Mouse (Mus musculus): ENCODE results near the gene Atp6v0c. TPM values are rescaled to one million over a fixed set of nuclear protein-coding genes. Genes with fewer than 3 reads are reported as not detected.
"Not testable (repeated sequence)": the region's sequence is repeated elsewhere in the genome, so short reads cannot be mapped to it uniquely, and the experiment has no call there.

Gene Atp6v0c
- polyA plus RNA-seq, 1 experiment from 2014 or later = 1,028 TPM

DNA sequence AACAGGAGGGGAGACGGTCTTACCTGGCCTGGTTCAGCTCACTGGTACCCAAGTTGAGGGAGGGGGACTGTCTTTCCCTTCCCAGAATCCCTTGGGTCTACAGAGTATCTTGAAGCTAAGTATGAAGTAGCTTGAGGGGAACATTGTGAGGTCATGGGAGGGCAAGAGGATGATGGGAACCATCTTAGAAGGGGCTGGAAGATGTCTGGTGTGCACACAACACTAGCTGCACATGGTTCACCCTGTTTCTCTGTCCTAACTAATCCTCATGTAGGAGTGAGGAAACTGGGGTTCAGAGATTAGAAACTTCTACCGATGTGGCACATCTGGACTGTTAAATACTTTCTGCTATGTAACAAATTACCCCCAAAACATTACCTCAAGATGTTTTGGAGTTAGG lies 18.7 kb downstream of the Atp6v0c start, which contains the start of gene Pdpk1:
Pdpk1 (minus strand) TSS at position 101 of the 400 bp plus-strand sequence.
- H3K27ac ChIP-seq = no peak within 1 kb of the TSS
- WGBS = 78% methylated on average over 2 of the region's 2 CpGs
- peaks cover 8% of the 10 kb centered on the region for H3K36me3 ChIP-seq
- H3K27me3 ChIP-seq = no peaks in the 10 kb centered on the region
- peak within 1 kb of the TSS; percentile 55 for H3K9ac ChIP-seq
- H3K9me3 ChIP-seq = no peaks in the 10 kb centered on the region
- peak within 1 kb of the TSS; percentile 56 for H3K4me2 ChIP-seq
- no peak for ATAC-seq (ENCODE audit: low FRiP score)
- peaks cover 12% of the 10 kb centered on the region for H3K4me1 ChIP-seq (replicated peaks)
- peak within 1 kb of the TSS; percentile 33 for H3K4me3 ChIP-seq

DNA sequence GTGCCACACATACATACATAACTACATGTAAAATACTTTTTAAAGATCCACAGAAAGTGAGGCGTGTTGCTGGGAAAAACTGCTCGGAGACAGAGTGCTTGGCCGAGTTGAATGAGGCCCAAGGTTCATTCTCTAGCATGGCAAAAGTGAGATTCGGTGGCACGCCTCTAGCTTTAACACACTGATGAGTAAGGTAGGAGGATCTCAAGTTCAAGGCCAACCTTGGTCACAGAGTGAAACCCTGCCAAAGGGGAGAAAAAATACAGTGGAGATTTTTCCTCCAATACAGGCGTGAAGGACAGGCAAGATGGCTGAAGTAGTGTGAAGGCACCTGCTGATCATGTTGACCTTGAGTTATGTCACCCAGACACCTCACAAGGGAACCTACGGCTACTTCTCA lies 20.1 kb downstream of the Atp6v0c start:
- Histone ChIP-seq H3K4me1 (replicated peaks) (peaks cover 12% of the 10 kb centered on the region), H3K36me3 (0 out of 2 replicates have a peak, but pooled peaks cover 3% of the 10 kb centered on the region), H3K27me3 (no peaks in the 10 kb centered on the region), H3K9ac (no peak overlapping the region), H3K9me3 (no peaks in the 10 kb centered on the region), H3K4me3 (no peak overlapping the region), H3K4me2 (no peak overlapping the region), H3K27ac (no peak overlapping the region)
- 89% methylated on average over 7 of the region's 7 CpGs for WGBS
- ATAC-seq (ENCODE audit: low FRiP score) = no peak

DNA sequence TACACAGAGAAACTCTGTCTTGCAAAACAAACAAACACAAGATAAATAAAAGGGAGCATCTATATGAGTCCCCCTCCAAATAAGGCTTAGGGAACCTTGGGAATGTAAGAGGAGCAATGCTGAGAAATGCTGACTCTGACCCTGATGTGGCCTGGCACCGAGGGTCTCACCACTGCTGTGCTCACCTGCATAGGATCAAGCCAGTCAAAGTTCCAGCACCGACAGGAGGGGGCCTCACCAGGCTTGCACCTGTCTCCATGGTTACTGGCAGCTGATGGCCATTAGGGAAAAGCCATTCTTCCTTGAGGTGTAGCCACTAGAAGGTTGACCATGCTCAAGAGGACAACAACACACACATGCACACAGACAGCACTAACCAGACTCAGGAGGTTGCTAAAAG lies 26.6 kb downstream of the Atp6v0c start:
- WGBS = 38% methylated on average over 2 of the region's 2 CpGs
- Histone ChIP-seq H3K9me3 (no peaks in the 10 kb centered on the region), H3K27me3 (no peaks in the 10 kb centered on the region), H3K4me1 (replicated peaks) (peaks cover 37% of the 10 kb centered on the region), H3K36me3 (no peaks in the 10 kb centered on the region), H3K9ac (no peak overlapping the region; the same call in 1 of the 2 replicates), H3K4me2 (no peak overlapping the region), H3K27ac (no peak overlapping the region), H3K4me3 (peak overlapping the region; percentile 97; the same call in 1 of the 2 replicates)
- ATAC-seq (ENCODE audit: low FRiP score) = no peak

DNA sequence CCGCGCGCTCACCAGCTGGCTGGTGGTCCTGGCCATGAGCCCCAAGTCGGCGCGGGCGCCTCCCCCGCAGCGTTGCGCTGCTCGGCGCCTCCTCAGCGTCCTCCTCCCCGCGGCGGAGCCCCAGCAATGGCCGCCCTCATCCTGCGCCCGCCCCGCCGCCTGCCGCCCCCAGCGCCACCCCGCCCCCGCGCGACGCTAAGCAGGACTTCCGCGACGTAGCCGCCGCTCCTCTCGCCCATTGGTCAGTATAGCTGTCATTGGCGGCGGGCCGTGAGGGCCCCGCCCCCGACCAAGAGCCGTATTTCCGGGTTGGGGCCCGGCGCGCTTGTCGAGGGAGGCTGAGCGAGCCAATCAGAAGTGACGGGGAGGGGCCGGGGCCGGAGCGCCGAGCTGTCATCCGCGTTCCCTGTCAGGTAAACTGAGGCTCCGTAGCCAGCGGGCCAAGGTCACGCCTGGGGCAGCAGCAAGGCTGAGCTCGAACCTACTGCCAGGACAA lies 28.0 kb downstream of the Atp6v0c start:
- ATAC-seq (ENCODE audit: low FRiP score) = peak; percentile 98
- Histone ChIP-seq H3K27me3 (no peaks in the 10 kb centered on the region), H3K4me3 (peak overlapping the region; percentile 97), H3K4me2 (peak overlapping the region; percentile 81), H3K36me3 (no peaks in the 10 kb centered on the region), H3K27ac (peak overlapping the region; percentile 89), H3K4me1 (replicated peaks) (peaks cover 42% of the 10 kb centered on the region), H3K9me3 (no peaks in the 10 kb centered on the region), H3K9ac (peak overlapping the region; percentile 96)
- 0% methylated on average over 27 of the region's 57 CpGs for WGBS

DNA sequence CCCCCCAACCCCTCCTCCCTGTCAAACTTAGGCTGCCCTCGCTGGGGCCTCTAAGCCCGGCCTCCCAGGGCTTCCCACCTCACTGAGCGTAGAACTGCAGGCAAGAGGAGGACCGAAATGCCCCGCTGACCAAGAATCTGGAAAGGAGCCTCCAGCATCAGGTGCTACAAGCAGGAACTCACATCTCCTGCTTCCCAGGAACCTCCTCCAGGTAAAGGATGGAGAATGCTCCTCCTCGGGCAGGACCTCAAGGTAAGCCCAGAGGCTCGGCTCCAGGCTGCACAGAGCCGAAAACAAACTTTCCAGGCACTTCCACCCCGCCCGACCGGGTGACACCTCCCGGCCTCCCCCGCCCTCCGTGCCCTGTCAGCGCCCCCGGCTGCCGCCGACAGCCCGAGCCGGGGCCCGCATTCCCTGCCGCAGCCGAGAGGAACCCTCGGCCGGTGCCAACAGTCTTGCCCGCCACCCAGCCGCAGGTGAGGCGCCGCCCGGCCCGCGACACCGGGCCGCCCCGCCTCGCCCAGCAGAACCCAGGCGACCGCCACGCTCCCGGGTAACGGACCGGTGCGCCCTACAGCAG lies 28.6 kb downstream of the Atp6v0c start:
- ATAC-seq (ENCODE audit: low FRiP score) = peak; percentile 57
- Histone ChIP-seq H3K9me3 (no peaks in the 10 kb centered on the region), H3K9ac (peak overlapping the region; percentile 96), H3K36me3 (no peaks in the 10 kb centered on the region), H3K4me3 (peak overlapping the region; percentile 97), H3K4me2 (peak overlapping the region; percentile 81), H3K4me1 (replicated peaks) (peaks cover 42% of the 10 kb centered on the region), H3K27ac (peak overlapping the region; percentile 89), H3K27me3 (no peaks in the 10 kb centered on the region)
- 2% methylated on average over 30 of the region's 43 CpGs for WGBS

DNA sequence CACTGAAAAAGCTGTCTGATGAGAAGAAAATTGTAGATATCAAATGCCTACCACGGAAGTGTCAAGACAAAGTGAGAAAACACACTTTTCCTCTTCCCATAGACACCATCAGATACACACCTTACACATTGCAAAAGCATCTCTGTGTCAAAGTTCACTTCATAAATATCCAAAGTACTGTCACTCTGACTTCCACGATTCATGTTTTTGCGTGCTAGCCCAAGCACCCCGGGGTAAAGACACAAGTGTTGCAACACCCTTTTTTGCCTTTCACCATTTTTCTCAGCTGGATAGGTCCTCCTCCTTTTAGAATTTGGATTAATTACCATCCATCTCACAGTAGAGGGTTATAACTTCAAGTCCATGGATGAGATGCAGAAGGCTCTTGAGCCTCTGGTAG lies 29.5 kb downstream of the Atp6v0c start:
- no peaks in the 10 kb centered on the region for H3K27me3 ChIP-seq
- H3K4me1 ChIP-seq (replicated peaks) = peaks cover 42% of the 10 kb centered on the region
- peak overlapping the region; percentile 97 for H3K4me3 ChIP-seq
- H3K9ac ChIP-seq = peak overlapping the region; percentile 96; the same call in 1 of the 2 replicates
- WGBS = 95% methylated on average over 4 of the region's 4 CpGs
- no peak overlapping the region for H3K27ac ChIP-seq
- no peaks in the 10 kb centered on the region for H3K9me3 ChIP-seq
- ATAC-seq (ENCODE audit: low FRiP score) = no peak
- peak overlapping the region; percentile 81 for H3K4me2 ChIP-seq
- H3K36me3 ChIP-seq = no peaks in the 10 kb centered on the region

DNA sequence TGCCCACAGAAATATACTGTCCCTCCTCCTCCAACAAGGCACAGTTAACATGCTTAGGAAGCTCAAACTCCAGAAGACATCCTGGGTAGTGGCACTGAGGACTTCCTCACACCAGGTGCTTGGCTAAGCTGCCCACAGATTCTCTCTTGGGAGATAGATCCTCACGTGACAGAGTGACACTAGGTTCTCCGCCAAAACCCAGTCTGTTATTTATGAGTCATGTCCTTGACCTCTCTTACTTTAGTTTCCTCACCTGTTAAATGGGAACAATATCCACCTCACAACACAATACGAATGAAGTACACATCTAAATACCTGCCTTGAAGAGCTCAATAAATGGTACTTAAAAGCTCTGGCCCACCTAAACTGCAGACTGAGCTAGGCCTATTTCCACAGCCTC lies 30.2 kb downstream of the Atp6v0c start:
- Histone ChIP-seq H3K36me3 (no peaks in the 10 kb centered on the region), H3K27me3 (no peaks in the 10 kb centered on the region), H3K9me3 (no peaks in the 10 kb centered on the region), H3K4me2 (no peak overlapping the region), H3K27ac (no peak overlapping the region), H3K4me1 (replicated peaks) (peaks cover 44% of the 10 kb centered on the region), H3K9ac (peak overlapping the region; percentile 96; the same call in 1 of the 2 replicates), H3K4me3 (no peak overlapping the region)
- 86% methylated on average over 3 of the region's 3 CpGs for WGBS
- no peak for ATAC-seq (ENCODE audit: low FRiP score)

DNA sequence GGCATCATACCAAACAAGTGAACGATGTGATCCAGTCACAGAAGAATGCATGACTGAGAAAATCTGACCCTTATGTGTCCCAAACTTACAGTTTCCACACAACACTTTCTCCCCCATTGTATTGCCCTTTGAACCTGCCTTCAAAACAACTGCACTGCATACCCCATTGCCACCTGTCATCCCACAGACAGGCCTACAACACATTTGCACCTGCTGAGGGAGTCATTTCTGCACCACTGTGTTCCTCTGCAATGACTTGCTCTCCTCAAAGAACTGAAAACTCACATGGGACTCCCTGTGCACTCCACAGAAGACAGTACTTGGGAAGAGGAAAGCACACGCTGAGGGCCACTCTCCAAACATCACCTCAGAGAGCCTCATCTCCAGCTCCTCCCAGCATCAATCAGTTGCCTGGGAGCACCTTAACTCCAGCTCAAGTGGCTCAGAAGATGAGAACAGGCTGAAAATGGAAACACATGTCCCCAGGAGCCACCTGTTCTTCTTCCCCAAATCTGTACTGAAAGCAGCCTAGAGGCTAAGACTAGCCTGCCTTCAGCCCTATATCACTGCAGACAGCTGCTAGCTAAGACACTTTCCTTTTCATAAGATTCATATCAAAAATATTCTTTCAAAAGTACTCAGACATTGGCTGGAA lies 32.1 kb downstream of the Atp6v0c start:
- no peaks in the 10 kb centered on the region for H3K36me3 ChIP-seq
- peaks cover 37% of the 10 kb centered on the region for H3K4me1 ChIP-seq (replicated peaks)
- H3K27ac ChIP-seq = no peak overlapping the region
- no peak overlapping the region for H3K4me2 ChIP-seq
- no peaks in the 10 kb centered on the region for H3K9me3 ChIP-seq
- no peak for ATAC-seq (ENCODE audit: low FRiP score)
- 88% methylated on average over 2 of the region's 2 CpGs for WGBS
- H3K9ac ChIP-seq = no peak overlapping the region
- no peak overlapping the region for H3K4me3 ChIP-seq
- H3K27me3 ChIP-seq = no peaks in the 10 kb centered on the region

DNA sequence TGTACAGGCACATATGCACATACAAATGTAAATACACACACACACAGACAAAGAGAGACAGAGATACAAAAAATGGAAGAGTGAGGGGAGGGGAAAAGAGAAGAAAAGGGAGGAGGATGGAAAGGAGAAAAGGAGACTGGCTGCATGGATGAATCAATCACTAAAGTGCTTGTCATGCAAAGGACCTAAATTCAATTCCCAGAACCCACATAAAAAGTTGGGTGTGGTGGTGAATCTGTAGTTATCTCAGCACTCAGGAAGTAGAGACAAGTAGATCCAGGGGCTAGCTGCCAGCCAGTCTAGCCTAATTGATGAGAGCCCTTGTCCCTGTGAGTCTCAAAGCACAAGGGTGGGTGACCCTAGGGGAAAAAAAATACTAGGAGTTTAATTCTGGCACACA lies 35.4 kb downstream of the Atp6v0c start:
- Histone ChIP-seq H3K4me2 (no peak overlapping the region), H3K4me3 (no peak overlapping the region), H3K27me3 (no peaks in the 10 kb centered on the region), H3K9me3 (no peaks in the 10 kb centered on the region), H3K36me3 (no peaks in the 10 kb centered on the region), H3K27ac (no peak overlapping the region), H3K4me1 (replicated peaks) (peaks cover 15% of the 10 kb centered on the region), H3K9ac (no peak overlapping the region)
- no peak for ATAC-seq (ENCODE audit: low FRiP score)

DNA sequence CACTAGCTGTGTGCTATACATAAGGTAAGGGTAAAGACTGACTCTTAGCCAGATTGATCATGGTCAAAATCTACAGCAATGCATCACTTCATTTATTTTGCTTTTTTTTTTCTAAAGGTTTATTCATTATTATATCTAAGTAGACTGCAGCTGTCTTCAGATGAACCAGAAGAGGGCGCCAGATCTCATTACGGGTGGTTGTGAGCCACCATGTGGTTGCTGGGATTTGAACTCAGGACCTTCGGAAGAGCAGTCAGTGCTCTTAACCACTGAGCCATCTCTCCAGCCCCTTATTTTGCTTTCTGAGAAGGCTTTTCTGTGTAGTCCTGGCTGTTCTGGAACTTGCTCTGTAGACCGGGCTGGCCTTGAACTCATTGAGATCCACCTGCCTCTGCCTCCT lies 36.6 kb downstream of the Atp6v0c start:
- not testable (repeated sequence) for H3K27ac ChIP-seq; H3K4me2 ChIP-seq; H3K9me3 ChIP-seq; H3K4me3 ChIP-seq; H3K4me1 ChIP-seq (replicated peaks); H3K36me3 ChIP-seq; H3K27me3 ChIP-seq; H3K9ac ChIP-seq; ATAC-seq (ENCODE audit: low FRiP score)
- WGBS = 91% methylated on average over 4 of the region's 4 CpGs

DNA sequence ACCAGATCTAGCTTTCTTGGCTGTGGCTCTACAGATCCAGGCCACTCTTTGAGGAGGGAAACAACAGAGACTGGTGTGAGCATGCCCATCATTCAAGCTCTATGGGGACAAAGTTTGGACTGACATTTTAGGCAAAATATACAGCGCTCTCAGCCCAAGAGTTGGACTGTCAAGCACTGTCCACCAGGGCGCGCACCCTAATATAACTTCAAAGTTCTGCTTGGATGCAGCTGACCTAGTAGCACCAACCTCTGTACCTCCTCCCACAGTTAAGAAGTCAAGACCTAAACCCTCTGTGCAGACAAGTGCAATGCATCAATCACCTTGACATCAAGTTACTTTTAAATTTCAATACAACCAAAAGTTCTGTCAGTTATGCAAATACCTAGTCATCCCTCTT lies 37.9 kb downstream of the Atp6v0c start:
- H3K27ac ChIP-seq = no peak overlapping the region
- 84% methylated on average over 3 of the region's 3 CpGs for WGBS

DNA sequence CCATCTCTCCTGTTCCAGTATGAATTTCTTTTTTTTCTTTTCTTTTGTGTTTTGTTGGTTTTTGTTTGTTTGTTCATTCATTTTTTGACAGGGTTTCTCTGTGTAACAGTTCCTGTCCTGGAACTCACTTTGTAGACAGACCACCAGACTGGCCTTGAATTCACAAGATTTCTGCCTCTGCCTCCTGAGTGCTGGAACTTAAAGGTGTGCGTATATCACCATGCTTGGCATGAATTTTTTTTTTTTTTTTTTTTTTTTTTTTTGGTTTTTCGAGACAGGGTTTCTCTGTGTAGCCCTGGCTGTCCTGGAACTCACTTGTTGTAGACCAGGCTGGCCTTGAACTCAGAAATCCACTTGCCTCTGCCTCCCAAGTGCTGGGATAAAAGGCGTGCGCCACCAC lies 40.3 kb downstream of the Atp6v0c start:
- WGBS = 91% methylated on average over 4 of the region's 4 CpGs
- H3K36me3 ChIP-seq; H3K4me2 ChIP-seq; H3K9me3 ChIP-seq; H3K4me3 ChIP-seq; ATAC-seq (ENCODE audit: low FRiP score); H3K9ac ChIP-seq; H3K4me1 ChIP-seq (replicated peaks); H3K27ac ChIP-seq; H3K27me3 ChIP-seq: not testable (repeated sequence)

More for the DNA sequence above, 37.9 kb downstream of the Atp6v0c start:
- ATAC-seq (ENCODE audit: low FRiP score) = no peak
- Histone ChIP-seq H3K27me3 (no peaks in the 10 kb centered on the region), H3K36me3 (no peaks in the 10 kb centered on the region), H3K9me3 (no peaks in the 10 kb centered on the region), H3K9ac (no peak overlapping the region), H3K4me1 (replicated peaks) (peaks cover 3% of the 10 kb centered on the region; the same call in 1 of the 2 replicates), H3K4me2 (no peak overlapping the region), H3K4me3 (no peak overlapping the region)

DNA sequence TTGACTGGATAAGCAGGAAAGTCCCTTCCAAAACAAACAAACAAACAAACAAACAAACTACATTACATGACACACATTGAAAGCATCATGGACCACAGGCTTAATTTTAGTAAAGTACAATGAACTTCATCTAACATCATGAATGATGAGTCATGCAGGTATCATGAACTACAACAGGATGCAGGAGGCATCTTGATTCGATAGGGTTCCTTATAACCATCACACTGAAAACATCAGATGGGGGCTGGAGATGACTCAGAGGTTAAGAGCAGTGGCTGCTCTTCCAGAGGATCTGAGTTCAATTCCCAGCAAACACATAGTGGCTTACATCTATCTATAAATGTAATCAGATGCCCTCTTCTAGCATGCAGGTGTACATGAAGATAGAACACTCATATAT lies 41.9 kb downstream of the Atp6v0c start:
- no peaks in the 10 kb centered on the region for H3K27me3 ChIP-seq
- H3K4me2 ChIP-seq = no peak overlapping the region
- no peak overlapping the region for H3K27ac ChIP-seq
- 95% methylated on average over 1 of the region's 1 CpGs for WGBS
- H3K4me1 ChIP-seq (replicated peaks) = no peaks in the 10 kb centered on the region; the same call in 1 of the 2 replicates
- no peaks in the 10 kb centered on the region for H3K36me3 ChIP-seq
- H3K9ac ChIP-seq = no peak overlapping the region
- H3K9me3 ChIP-seq = no peaks in the 10 kb centered on the region
- ATAC-seq (ENCODE audit: low FRiP score) = no peak
- H3K4me3 ChIP-seq = no peak overlapping the region
